8 mouse cellular contexts compared by ENCODE assay signal in genomic region chr2:13271165-13271957, GRCm38 (mm10). TPM values are rescaled to one million over a fixed set of nuclear protein-coding genes. Genes with fewer than 3 reads are reported as not detected.
DNase-seq lines count a peak whose midpoint lies in the region; ATAC-seq and TF ChIP-seq lines count a peak whose summit lies in the region.

Gene Rsu1 (minus strand): TSS chr2:13271415.

- H3K79me2 ChIP-seq in heart, adult 2 months (replicated peaks; ENCODE audit: control insufficient read depth, insufficient read depth, low read length), result peaks cover 2% of the 10 kb centered on the region

- H3K4me1 ChIP-seq in embryonic facial prominence, embryonic 14.5 days (ENCODE audit: control insufficient read depth, insufficient read depth, low read length), result peaks cover 3% of the 10 kb centered on the region; the same call in 1 of the 2 replicates
- H3K4me1 ChIP-seq in heart, adult 2 months (ENCODE audit: control insufficient read depth, insufficient read depth, low read length), result peaks cover 10% of the 10 kb centered on the region
- peaks cover 11% of the 10 kb centered on the region for H3K4me1 ChIP-seq in limb, embryonic 13.5 days
- peaks cover 15% of the 10 kb centered on the region for H3K4me1 ChIP-seq in midbrain, embryonic 16.5 days (ENCODE audit: control insufficient read depth, insufficient read depth, low read length)

- WGBS in embryonic facial prominence, embryonic 14.5 days, result under 1% methylated on average over 37 of the region's 37 CpGs
- under 1% methylated on average over 37 of the region's 37 CpGs for WGBS in heart, adult 2 months
- WGBS in limb, embryonic 13.5 days, result under 1% methylated on average over 37 of the region's 37 CpGs
- under 1% methylated on average over 37 of the region's 37 CpGs for WGBS in midbrain, embryonic 16.5 days

- H3K9ac ChIP-seq in embryonic facial prominence, embryonic 14.5 days (ENCODE audit: low read depth, low read length), result peak within 1 kb of the TSS; percentile 78
- peak within 1 kb of the TSS; percentile 77 for H3K9ac ChIP-seq in heart, adult 2 months (ENCODE audit: low read depth, low read length)
- peak within 1 kb of the TSS; percentile 75 for H3K9ac ChIP-seq in limb, embryonic 13.5 days
- peak within 1 kb of the TSS; percentile 69 for H3K9ac ChIP-seq in midbrain, embryonic 16.5 days (ENCODE audit: low read depth, low read length)

- peak within 1 kb of the TSS; percentile 60 for H3K4me3 ChIP-seq in embryonic facial prominence, embryonic 14.5 days (ENCODE audit: low read depth, low read length)
- peak within 1 kb of the TSS; percentile 84 for H3K4me3 ChIP-seq in heart, adult 2 months
- H3K4me3 ChIP-seq in limb, embryonic 13.5 days, result peak within 1 kb of the TSS; percentile 63
- H3K4me3 ChIP-seq in midbrain, embryonic 16.5 days (ENCODE audit: low read depth, low read length), result peak within 1 kb of the TSS; percentile 51

- TF ChIP-seq CTCF in heart, adult 2 months (IDR thresholded peaks at IDR 0.05), result no peak

- H3K27me3 ChIP-seq in embryonic facial prominence, embryonic 14.5 days (replicated peaks; ENCODE audit: control insufficient read depth, insufficient read depth, low read length), result no peaks in the 10 kb centered on the region
- no peaks in the 10 kb centered on the region for H3K27me3 ChIP-seq in heart, adult 2 months (ENCODE audit: control insufficient read depth, insufficient read depth, low read length)
- no peaks in the 10 kb centered on the region for H3K27me3 ChIP-seq in limb, embryonic 13.5 days
- no peaks in the 10 kb centered on the region for H3K27me3 ChIP-seq in midbrain, embryonic 16.5 days (ENCODE audit: control insufficient read depth, insufficient read depth, low read depth, low read length)

- 0 out of 2 replicates have a peak within 1 kb of the TSS, but pooled peaks have one; percentile 45 for H3K27ac ChIP-seq in embryonic facial prominence, embryonic 14.5 days (replicated peaks; ENCODE audit: low read depth, low read length)
- peak within 1 kb of the TSS; percentile 88 for H3K27ac ChIP-seq in heart, adult 2 months
- peak within 1 kb of the TSS; percentile 15; the same call in 1 of the 2 replicates for H3K27ac ChIP-seq in limb, embryonic 13.5 days
- H3K27ac ChIP-seq in midbrain, embryonic 16.5 days (ENCODE audit: low read length), result 0 out of 2 replicates have a peak within 1 kb of the TSS, but pooled peaks have one; percentile 5

- DNase-seq in 3T3-L1 (ENCODE audit: low read depth, low spot score), result peak; percentile 100
- peak; percentile 80 to 84 for DNase-seq in adrenal gland, postnatal 4 days (ENCODE audit: low spot score in 2 of 2)
- peak; percentile 100 for DNase-seq in embryonic facial prominence, embryonic 14.5 days (ENCODE audit: low spot score)
- DNase-seq in heart, adult 2 months, result peak; percentile 92 to 98
- peak; percentile 99 for DNase-seq in kidney, adult 8-10 months
- peak; percentile 86 to 92 for DNase-seq in spleen, postnatal 10 days (ENCODE audit: low spot score in 2 of 2)

- H3K36me3 ChIP-seq in embryonic facial prominence, embryonic 14.5 days (ENCODE audit: control insufficient read depth, insufficient read depth, low read length), result no peaks in the 10 kb centered on the region
- peaks cover 13% of the 10 kb centered on the region for H3K36me3 ChIP-seq in heart, adult 2 months (ENCODE audit: control insufficient read depth, insufficient read depth, low read length)
- H3K36me3 ChIP-seq in limb, embryonic 13.5 days, result 0 out of 2 replicates have a peak, but pooled peaks cover 2% of the 10 kb centered on the region
- no peaks in the 10 kb centered on the region for H3K36me3 ChIP-seq in midbrain, embryonic 16.5 days (ENCODE audit: control insufficient read depth, insufficient read depth, low read length)

- peak; percentile 99 for ATAC-seq in embryonic facial prominence, embryonic 14.5 days (ENCODE audit: low read depth)
- peak; percentile 100 for ATAC-seq in limb, embryonic 13.5 days (ENCODE audit: low FRiP score, low read depth)
- ATAC-seq in midbrain, embryonic 16.5 days, result peak; percentile 99

- H3K4me2 ChIP-seq in embryonic facial prominence, embryonic 14.5 days (ENCODE audit: low read depth, low read length), result peak within 1 kb of the TSS; percentile 88
- peak within 1 kb of the TSS; percentile 81 for H3K4me2 ChIP-seq in limb, embryonic 13.5 days (replicated peaks)
- peak within 1 kb of the TSS; percentile 85 for H3K4me2 ChIP-seq in midbrain, embryonic 16.5 days (ENCODE audit: low read length)

- TF ChIP-seq POLR2A in heart, adult 2 months (IDR thresholded peaks at IDR 0.05; ENCODE audit: insufficient read depth, low read depth, low read length), result peak; percentile 92

- intact Hi-C loops in heart, adult 2 months (cut with DNase I), result loop anchor here (1.0 to 10.0 kb wide), 4 partner anchors 303 to 1783 kb away; partner anchors contain the start of genes Hacd1 and Nsun6

- H3K9me3 ChIP-seq in embryonic facial prominence, embryonic 14.5 days (ENCODE audit: control insufficient read depth, low read length), result no peaks in the 10 kb centered on the region
- H3K9me3 ChIP-seq in limb, embryonic 13.5 days, result no peaks in the 10 kb centered on the region
- H3K9me3 ChIP-seq in midbrain, embryonic 16.5 days (replicated peaks; ENCODE audit: control insufficient read depth, low read length, poor library complexity, severe bottlenecking), result no peaks in the 10 kb centered on the region

- TF ChIP-seq EP300 in heart, adult 2 months (IDR thresholded peaks at IDR 0.05; ENCODE audit: insufficient read depth, low read depth, low read length), result peak; percentile 58

RNA-seq across cellular contexts. Expression of gene Rsu1, which starts in this region (rescaled TPM):
- 10 to 100 TPM; 79.3 to 96.2 TPM for total RNA-seq in adrenal gland, postnatal 4 days (2021)
- polyA plus RNA-seq in embryonic facial prominence, embryonic 14.5 days (2014; fragmentation: Nextera tagmentation; extraction: Ambion mirVana), result 139 and 140 TPM in 2 replicates
- 10 to 100 TPM; 39.9 to 47.1 TPM for total RNA-seq in heart, adult 2 months (2021)
- 51.7 and 91.3 TPM in 2 replicates for polyA plus RNA-seq in heart, adult 2 months (2012; rRNA removed)
- 125 and 131 TPM in 2 replicates for polyA plus RNA-seq in limb, embryonic 13.5 days (2015; fragmentation: Nextera tagmentation; extraction: Ambion mirVana)
- polyA plus RNA-seq in midbrain, embryonic 16.5 days (2015; fragmentation: Nextera tagmentation; extraction: Ambion mirVana), result 70.2 and 77.8 TPM in 2 replicates

Comparison
In these comparisons a context has a peak if more than half of its experiments do, and no peak if none do; other contexts are left out.
1. Peak in every context shown above with its lines: DNase-seq, ATAC-seq, H3K4me3 ChIP-seq and H3K27ac ChIP-seq.
2. H3K27ac ChIP-seq: peak in every context shown above with its lines; median percentile 88 in heart, adult 2 months; 45 in embryonic facial prominence, embryonic 14.5 days; 15 in limb, embryonic 13.5 days; 5 in midbrain, embryonic 16.5 days.